Mouse (Mus musculus): Measurements from ENCODE around the gene Aoc1.

Gene Aoc1

DNA sequence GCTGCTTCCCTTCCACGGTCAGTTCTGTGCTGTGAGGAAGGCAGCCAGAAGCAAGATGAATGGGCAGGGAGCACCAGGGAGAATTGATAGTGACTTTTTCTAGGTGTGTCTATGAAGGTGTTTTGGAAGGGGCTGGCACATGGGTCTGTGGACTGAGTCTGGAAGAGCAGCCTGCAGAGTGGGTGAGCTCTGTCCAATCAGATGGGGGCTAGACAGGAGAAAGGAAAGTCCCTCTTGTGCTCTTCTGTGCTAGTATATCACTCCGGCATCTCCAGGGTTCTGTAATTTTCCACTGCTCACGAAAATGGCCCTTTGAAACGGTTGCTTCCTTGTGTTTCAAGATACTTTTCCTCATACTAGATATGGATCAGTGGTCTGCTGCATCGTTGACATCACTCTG lies at the start of gene Aoc1:
Gene Aoc1 (plus strand): TSS at position 301 of the 400 bp plus-strand sequence.
- in situ Hi-C loops (cut with MboI; ENCODE audit: low sequenced_read_pairs), result no loop called here

DNA sequence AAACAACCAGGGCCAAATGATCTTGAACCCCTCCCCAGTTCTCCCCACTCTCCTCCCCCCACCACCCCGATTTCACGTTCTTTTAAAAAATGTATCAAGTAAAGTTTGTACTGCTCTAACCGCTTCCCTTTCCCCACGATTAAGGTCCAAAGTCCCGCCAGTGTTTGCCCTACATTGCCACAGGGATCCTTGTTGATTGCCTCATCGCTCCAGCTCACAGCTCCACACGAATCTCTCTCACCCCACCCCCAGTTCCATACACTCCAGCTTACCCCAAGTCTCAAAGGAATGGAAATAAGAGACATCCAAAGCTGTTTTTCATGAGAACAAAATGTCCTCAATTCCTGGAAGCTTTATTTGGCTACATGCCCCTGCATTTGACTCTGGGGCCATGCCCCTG lies 47.7 kb upstream of the Aoc1 start:
- in situ Hi-C loops (cut with MboI; ENCODE audit: low sequenced_read_pairs), result no loop called here

DNA sequence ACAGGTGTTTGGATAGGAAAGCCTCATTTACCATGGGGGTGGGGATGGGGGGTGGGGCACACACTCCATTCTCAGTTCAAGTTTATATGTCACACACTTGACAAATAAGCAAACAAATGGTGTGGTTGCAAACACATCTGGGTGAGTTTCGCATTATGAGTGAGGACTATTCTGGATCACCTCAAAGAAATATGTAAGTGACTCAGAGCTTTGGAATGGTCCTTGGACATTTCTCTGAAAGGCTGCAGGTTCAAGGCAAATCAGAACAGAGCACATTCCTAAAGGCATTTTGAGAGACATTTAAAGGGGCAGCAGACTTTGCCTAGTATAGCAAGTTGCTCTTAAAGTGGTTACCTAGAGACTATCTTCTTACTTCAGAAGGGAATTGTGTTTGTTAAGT lies 43.7 kb upstream of the Aoc1 start:
- in situ Hi-C loops (cut with MboI; ENCODE audit: low sequenced_read_pairs), result no loop called here

DNA sequence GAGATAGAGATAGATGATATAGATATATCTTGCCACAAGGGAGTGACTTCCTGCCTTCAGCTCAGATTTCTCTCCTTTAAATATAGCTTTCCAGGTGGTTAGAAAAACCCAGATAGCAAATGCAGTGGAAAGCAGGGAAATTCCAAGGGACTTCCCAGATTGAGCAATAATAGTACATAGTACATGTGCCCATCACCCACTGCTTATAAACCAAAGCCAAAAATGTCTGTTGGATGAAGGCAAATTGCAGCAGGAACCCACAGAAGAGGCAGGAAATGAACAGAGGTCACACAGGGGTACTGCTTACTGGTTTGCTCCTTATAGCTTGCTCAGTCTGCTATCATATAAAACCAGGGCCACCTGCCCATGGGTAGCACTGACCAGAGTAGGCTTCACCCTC lies 43.0 kb upstream of the Aoc1 start:
- in situ Hi-C loops (cut with MboI; ENCODE audit: low sequenced_read_pairs), result no loop called here

DNA sequence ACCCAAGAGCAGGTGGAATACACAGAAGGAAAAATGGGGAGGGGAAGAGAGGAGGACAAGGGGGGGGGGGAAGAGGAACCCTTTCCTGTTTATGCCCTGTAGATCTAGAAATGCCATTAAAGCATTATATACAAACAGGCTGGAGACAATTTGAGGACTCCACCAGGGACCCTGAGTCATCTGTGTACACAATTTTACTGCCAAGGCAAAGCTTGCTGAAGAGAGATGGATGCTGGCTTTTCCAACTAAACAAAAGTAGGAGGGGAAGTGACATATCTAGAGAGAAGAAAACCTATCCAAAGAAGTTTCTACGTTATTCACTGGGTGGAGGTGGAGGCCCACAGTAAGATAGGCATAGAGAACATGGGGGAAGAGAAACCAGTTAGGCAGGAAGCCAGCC lies 42.5 kb upstream of the Aoc1 start:
- in situ Hi-C loops (cut with MboI; ENCODE audit: low sequenced_read_pairs), result no loop called here

DNA sequence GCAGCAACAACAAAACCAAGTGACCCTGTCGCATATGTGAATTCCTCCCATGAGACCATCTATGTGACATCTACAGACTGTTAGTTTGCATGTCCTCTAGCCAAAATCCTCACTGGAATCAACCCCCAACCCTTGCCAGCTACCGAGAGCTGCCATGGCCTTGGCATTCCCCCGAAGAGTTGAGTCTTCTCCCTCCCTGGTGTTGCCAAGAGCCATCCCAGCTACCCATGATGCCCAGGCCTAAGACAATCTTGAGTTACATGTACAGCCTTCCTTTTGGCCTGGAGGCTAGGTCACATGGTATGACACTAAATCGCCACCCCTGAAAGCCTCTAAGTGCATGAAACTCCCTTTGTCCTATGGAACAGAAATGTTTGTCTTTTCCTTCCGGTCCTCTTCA lies 41.6 kb upstream of the Aoc1 start:
- in situ Hi-C loops (cut with MboI; ENCODE audit: low sequenced_read_pairs), result no loop called here

DNA sequence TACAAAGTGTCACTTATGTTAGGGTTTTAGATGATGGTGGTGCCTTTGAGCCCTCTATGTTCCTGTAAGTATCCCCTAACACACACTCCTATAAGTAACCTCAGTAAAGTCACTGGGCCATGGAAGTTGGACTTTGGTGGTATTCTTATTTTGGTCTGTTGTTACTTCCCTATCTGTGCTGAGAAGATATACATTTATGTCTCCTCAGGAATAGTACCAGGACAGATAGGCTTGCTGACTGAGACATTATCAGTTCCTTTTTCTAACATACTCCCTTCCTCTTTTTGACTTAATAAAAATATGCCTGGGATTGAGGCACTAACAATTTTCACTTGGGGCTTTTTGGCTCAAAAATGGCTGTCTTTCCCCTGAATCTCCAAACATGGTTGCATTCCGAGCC lies 40.3 kb upstream of the Aoc1 start:
- in situ Hi-C loops (cut with MboI; ENCODE audit: low sequenced_read_pairs), result no loop called here

DNA sequence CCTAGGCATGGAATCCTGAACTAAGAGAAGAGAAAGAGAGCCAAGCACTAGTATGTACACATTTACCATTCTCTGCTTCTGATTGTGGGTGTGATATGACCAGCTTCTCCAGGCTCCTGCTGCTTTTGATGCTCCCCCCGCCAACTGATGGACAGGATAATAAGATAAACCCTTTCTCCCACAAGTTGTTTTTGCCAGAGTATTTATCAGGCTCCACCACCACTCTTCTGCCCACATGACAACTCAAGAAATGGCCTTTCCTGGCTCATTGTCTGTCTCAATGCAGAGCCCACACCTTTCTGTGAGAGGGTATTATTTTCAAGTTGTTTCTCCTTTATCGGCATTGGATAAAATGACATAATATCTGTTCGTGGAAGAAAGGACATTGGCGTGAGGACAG lies 39.2 kb upstream of the Aoc1 start:
- in situ Hi-C loops (cut with MboI; ENCODE audit: low sequenced_read_pairs), result no loop called here

DNA sequence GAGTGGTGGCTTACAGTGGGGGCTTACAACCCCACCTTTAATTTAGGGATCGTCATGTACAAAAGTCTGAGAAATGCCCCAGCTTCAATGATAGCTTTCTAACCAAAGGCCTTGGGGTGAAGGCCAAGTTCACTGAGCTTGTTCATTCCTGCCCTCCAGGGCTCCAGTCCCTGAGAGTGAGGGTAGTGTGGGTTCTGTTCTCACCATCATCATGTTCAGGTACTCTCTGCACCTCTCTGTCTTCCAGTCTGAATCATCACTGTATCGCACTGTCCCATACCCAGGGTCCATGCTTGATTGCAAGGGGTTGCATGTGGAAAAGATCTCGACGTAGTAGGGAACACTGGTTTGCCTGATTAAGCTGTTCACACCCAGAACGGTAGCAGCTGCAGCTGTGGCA lies 37.5 kb upstream of the Aoc1 start:
- in situ Hi-C loops (cut with MboI; ENCODE audit: low sequenced_read_pairs), result no loop called here

DNA sequence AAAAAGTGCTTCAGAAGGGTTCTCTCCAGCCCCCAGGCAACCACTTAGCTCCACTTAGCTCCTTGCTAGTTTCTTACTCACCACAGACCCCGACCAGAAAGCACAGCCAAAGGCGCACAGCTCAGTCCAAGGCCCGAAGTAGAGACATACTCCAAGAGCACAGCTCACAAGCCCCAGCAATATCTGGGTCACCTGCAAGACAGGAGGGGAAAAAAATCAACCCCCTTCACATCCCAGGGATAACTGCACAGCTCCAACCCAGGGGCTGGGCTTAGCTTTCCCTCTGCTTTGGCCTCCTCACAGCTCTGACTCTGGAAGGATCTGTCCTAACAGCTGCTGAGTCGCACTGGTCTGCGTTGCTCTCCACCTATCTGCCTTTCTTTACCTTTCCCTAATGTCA lies 36.5 kb upstream of the Aoc1 start:
- in situ Hi-C loops (cut with MboI; ENCODE audit: low sequenced_read_pairs), result no loop called here

DNA sequence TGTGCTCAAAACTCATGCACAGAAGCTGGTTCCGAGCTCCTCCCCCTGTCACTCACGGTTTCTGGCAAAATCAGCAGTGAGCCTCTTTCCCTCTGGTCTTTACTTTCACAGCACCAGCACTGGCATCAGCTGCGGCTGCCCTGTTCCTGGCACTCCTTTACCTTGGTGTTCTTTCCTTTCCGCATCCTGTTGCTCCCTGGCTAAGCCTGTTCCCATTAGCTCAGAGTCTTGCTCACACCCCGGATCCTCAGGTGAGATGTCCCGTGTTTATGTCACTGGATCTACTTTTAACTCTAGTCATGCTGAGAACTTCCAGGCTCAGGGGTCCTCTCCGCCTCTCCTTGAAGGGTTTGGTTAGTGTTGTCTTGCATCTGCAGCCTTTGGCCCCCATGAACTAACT lies 35.2 kb upstream of the Aoc1 start:
- in situ Hi-C loops (cut with MboI; ENCODE audit: low sequenced_read_pairs), result no loop called here

DNA sequence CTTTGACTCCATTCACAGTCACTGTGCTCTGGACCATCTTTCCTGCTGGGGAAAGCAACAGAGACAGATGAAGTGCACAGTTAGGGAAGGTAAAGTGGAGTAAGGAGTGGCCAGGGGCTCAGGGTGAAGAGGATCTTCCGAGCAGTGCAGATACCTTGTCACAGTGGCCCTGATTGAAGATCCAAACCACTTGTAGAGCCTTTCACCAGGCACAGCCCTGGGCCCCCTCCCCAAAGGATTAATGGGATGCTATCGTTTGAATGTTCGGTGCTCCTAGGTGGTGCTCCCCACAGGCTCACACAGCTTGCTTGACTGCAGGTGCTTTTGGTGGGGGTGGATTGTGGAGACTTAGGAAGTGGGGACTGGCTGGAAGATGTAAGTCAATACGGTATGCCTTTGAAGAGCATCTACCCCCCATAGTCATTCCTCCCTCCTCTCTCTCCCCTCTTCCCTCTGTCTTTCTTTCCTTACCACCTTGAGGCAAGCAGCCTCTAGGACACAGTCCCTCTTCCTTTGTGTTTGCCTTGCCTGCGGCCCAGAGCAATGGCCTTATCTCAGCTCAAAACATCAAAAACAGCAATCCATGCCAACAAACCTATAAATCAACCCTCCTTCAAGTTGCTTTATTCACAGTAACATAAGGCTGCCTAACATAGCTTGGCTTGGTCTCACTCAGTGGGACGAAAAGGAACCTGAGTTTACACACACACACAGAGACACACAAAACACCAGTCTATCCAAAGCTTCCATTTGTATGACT lies 34.2 kb upstream of the Aoc1 start:
- in situ Hi-C loops (cut with MboI; ENCODE audit: low sequenced_read_pairs), result no loop called here

DNA sequence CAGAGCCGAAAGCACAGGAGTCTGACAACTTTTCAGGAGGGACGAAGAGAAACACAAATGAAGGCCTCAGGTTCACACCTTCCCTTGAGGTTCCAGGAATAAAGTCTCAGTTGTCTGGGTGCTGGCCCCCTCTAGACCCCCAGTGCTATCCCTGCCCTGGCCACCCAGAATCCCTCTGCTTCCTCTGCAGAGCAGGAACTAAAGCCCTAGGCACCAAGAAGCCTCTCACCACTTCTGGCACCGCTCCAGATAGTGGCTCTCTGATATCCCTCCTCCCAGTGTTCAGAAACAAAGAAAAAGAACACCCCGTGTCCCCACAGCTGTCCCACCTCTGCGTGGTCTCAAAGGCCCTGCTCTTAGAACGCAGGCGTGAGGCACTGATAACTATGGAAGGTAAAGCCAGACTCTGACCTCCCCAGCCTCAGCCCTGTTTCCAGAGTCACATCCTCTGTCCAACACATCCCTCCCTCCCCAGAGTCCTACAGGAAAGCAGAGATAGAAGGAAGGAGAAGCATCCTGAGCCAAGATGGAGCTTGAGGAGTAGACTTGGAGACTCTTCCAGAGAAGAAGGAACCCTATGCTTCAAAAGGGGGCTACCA lies 32.2 kb upstream of the Aoc1 start, which contains the start of gene Tmem176a:
Gene Tmem176a (plus strand): TSS at position 549 of the 599 bp plus-strand sequence.
- in situ Hi-C loops (cut with MboI; ENCODE audit: low sequenced_read_pairs), result no loop called here

DNA sequence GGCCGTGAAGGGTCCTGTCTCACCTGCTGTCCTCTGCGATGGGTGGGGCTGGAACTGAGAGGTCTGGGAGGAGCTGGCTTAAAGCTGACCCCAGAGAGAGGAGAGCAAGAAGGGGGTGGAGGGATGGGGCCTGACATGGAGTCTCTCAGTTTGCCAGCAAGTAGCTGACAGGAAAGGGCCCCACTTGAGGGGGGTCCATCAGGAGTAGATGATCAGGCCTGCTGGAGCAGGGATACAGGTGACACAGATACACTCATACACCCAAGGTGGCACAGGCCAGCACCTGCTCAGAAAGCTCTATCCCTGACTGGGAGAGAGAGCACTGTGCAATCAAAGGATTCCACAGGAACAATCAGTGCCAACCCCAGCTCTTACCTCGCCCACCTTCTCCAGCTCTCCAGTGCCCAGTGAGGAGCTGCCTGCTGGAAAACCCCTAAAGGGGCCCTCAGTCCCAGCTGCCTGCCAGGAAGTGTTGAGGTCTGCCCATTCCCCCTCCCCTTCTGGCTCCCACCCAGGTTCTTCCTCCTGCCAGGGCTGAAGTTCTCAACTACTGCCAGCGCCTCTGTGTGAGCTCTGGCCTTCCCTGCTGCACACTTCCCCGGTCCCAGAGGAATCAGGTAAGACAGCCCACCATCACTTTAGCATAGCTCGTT lies 31.6 kb upstream of the Aoc1 start, which contains the start of gene Tmem176b:
Gene Tmem176b (minus strand): TSS at position 524 of the 653 bp plus-strand sequence.
- in situ Hi-C loops (cut with MboI; ENCODE audit: low sequenced_read_pairs), result no loop called here

DNA sequence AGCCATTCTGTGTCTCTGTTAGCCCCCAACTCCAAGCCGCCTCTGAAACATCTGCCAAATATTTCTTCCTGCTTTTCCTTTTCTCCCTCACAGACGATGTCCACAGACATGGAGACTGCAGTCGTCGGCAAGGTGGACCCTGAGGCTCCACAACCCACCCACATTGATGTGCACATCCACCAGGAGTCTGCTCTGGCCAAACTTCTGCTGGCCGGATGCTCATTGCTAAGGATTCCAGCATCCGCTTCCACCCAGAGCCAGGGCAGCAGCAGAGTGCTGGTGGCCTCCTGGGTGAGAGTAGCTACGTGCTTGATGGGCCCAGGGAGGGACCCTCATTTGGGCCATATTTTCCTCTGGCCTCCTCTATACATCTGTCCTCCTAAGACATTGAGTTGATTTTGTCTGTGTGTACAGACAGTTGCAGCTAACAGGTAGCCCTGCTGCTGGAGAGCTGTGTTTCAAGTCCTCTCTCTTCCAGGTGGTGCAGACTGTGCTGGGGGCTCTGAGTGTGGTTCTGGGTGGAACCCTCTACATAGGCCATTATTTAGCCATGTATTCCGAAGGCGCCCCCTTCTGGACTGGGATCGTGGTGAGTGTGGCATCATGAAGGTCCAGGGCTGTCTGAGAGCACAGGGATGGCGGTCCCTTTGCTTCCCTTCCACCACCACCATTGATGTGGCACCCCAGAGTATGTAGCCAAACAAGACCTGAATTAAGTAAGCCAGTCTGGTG lies 30.4 kb upstream of the Aoc1 start:
- in situ Hi-C loops (cut with MboI; ENCODE audit: low sequenced_read_pairs), result no loop called here

DNA sequence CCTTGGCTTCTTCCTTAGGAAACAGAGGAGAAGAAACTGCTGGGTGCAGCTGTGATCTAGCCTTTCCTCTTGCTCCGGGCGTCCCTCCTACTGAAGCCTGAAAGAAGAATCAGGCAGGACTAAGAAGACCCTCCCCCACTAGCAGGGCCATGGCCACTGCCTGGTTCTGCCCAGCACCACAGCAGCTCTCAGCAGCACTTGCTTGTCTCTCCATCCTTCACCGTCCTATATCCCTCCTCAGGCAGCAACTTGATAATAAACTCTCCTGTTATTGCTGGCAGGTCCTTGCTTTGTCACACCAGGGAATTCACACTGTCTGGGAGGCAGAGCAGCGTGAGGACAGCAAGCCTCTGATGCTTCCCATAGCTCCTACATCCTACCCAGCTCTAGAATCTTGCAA lies 27.6 kb upstream of the Aoc1 start:
- in situ Hi-C loops (cut with MboI; ENCODE audit: low sequenced_read_pairs), result no loop called here

DNA sequence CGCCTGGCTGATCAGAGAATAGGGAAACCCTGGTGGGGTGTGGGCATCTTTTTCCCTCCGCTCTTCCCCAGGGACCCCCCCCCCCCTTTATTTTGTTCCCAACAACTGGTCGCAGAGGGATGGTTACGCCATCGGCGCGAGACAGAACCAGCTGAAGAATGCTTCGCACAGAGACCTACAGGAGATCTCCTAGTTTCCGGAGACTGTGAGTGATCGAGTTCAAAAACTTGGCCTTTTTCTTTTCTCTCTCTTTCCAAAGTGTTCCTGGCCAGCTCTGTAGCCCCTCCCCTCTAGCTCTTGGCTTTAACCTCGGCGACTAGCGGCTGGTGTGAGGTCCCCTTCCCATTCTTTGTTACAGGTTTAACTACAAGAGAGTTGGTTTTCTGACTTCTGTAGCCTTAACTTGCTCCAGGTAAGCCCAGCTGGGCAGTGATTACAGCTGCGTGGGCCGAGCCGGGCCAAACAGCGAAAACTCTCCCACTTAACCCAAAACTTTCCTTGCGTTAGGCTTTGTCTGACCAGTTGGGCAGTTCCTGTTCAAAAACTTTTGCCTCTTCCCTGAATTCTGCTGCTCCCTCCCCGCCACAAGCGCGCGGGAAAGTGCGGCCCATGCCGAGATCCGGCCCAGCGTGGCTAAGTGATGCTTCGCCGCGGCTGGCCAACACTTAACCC lies 20.7 kb upstream of the Aoc1 start:
- in situ Hi-C loops (cut with MboI; ENCODE audit: low sequenced_read_pairs), result no loop called here

DNA sequence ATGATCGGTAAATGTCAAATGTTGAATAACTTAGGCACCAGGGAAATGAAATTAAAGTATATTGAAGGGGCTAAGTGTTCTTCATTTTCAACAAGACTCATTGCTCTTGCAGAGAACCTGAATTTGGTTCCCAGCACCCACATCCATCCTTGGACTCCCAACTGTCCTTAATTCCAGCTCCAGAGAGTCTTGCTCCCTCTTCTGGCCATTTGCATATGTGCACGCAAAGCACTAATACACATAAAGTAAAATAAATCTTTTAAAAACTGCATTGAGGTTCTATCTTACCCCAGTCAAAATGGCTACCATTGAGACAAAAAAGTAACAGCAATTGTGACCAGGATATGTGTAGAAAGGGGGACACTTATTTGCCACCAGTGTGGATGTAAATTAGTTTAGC lies 18.5 kb upstream of the Aoc1 start:
- in situ Hi-C loops (cut with MboI; ENCODE audit: low sequenced_read_pairs), result no loop called here

DNA sequence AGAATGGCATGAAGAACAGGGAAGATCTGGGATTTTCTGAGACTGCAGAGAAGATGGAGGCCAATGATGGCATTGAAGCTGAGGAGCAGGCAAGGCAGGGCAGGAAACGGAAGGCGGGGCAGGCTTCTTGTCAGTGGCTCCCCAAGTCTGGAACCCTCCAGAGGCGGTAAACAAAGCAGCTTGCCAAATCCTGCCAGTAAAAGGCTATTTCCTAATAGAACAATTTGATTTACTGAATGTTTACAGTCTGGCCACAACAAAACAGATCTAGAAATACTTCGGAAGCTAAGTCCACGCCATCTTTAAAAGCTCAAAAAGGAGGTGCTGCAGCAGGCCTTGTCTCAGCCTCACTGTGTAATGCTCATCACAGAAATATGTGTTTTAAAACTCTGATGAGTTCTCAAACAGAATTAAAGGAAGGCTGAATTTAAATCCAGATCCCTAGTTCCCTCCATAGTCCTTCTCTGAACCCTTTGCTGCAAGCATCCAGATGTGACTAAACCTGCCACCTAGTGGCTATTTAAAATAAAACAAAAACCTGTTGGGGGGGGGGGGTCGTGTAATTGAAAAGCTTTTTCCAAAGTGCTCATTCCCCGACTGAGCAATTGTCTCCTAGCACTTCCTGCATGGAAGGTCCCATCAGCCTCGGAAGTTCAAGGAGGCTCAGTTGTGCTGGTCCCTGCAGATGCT lies 14.9 kb upstream of the Aoc1 start:
- in situ Hi-C loops (cut with MboI; ENCODE audit: low sequenced_read_pairs), result no loop called here

DNA sequence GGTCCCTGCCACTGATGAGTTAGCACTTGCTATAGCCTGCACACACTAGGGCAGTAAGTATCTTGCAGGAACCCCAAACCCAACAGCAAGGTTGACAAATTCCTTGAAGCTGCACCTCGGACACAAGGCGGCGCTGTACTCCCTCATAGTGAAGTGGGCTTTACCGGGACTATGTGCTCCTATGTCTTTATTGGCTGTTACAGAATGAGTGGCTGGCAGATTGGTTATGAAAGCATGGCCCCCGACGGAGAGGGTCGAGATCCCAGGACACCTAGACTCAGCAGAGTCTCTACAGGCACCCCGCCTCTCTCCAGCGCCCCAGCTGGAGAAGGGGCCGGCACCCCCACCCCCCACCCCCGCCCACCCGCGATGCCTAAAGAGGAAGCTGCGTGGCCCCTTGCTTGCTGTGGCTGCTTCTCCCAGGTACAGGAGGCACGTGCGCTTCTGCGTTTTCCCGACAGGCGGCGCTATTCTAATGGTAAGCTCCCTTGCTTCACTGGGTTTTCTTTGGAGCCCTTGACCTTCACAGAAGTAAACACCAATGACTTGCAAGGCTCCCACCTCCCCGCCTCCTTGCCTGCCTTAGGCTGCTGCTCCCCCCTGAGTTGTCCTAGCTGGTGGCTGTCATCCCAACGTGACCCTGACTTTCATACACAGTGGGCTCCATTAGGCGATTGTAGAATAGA lies 12.4 kb upstream of the Aoc1 start:
- in situ Hi-C loops (cut with MboI; ENCODE audit: low sequenced_read_pairs), result loop anchor here (10.0 kb wide), 1 partner anchor 105 kb away; no protein-coding TSS in a partner anchor

Data from CH12F3 (cell line).